Mouse (Mus musculus): ENCODE data around the gene Pear1. TPM values are rescaled to one million over a fixed set of nuclear protein-coding genes. Genes with fewer than 3 reads are reported as not detected.

The Pear1 gene
- polyA plus RNA-seq, 1 experiment from 2014 or later = 21.4 TPM

GRCm38 (mm10) chr3:87833482-87833881, 9.4 kb upstream of the Pear1 start:
- Histone ChIP-seq H3K9me3 (ENCODE audit: low read length) (no peaks in the 10 kb centered on the region), H3K4me2 (replicated peaks; ENCODE audit: low read depth, low read length) (no peak overlapping the region), H3K27me3 (replicated peaks; ENCODE audit: insufficient read depth, low read length) (no peaks in the 10 kb centered on the region), H3K27ac (ENCODE audit: low read length) (no peak overlapping the region), H3K9ac (replicated peaks; ENCODE audit: low read depth) (no peak overlapping the region), H3K36me3 (ENCODE audit: insufficient read depth, low read length) (no peaks in the 10 kb centered on the region), H3K4me3 (ENCODE audit: low read depth, low read length) (no peak overlapping the region), H3K4me1 (ENCODE audit: insufficient read depth, low read depth, low read length) (no peaks in the 10 kb centered on the region)
- TF ChIP-seq CTCF (IDR thresholded peaks at IDR 0.05) (peak; percentile 29), EP300 (IDR thresholded peaks at IDR 0.05) (no peak)
- WGBS = 58% methylated on average over 5 of the region's 5 CpGs
- ATAC-seq = no peak
- DNase-seq (ENCODE audit: low spot score) = no peak

GRCm38 (mm10) chr3:87832109-87832859, 8.2 kb upstream of the Pear1 start:
- 76% methylated on average over 7 of the region's 7 CpGs for WGBS
- H3K27ac ChIP-seq (ENCODE audit: low read length) = no peak overlapping the region
- H3K4me3 ChIP-seq (ENCODE audit: low read depth, low read length) = no peak overlapping the region
- no peak overlapping the region for H3K4me2 ChIP-seq (replicated peaks; ENCODE audit: low read depth, low read length)
- H3K4me1 ChIP-seq (ENCODE audit: insufficient read depth, low read depth, low read length) = no peaks in the 10 kb centered on the region
- ATAC-seq (no peak), DNase-seq (ENCODE audit: low spot score) (no peak)
- no peaks in the 10 kb centered on the region for H3K9me3 ChIP-seq (ENCODE audit: low read length)
- no peak overlapping the region for H3K9ac ChIP-seq (replicated peaks; ENCODE audit: low read depth)
- no peak for TF ChIP-seq EP300 (IDR thresholded peaks at IDR 0.05)
- TF ChIP-seq CTCF (IDR thresholded peaks at IDR 0.05) = no peak
- H3K27me3 ChIP-seq (replicated peaks; ENCODE audit: insufficient read depth, low read length) = no peaks in the 10 kb centered on the region
- no peaks in the 10 kb centered on the region for H3K36me3 ChIP-seq (ENCODE audit: insufficient read depth, low read length)

- Histone ChIP-seq H3K36me3 (ENCODE audit: insufficient read depth, low read length) (no peaks in the 10 kb centered on the region), H3K9ac (replicated peaks; ENCODE audit: low read depth) (no peak overlapping the region), H3K27me3 (replicated peaks; ENCODE audit: insufficient read depth, low read length) (no peaks in the 10 kb centered on the region), H3K4me2 (replicated peaks; ENCODE audit: low read depth, low read length) (no peak overlapping the region), H3K9me3 (ENCODE audit: low read length) (no peaks in the 10 kb centered on the region), H3K4me3 (ENCODE audit: low read depth, low read length) (no peak overlapping the region), H3K4me1 (ENCODE audit: insufficient read depth, low read depth, low read length) (no peaks in the 10 kb centered on the region), H3K27ac (ENCODE audit: low read length) (no peak overlapping the region)
- 47% methylated on average over 10 of the region's 10 CpGs for WGBS
- DNase-seq (ENCODE audit: low spot score) (no peak), ATAC-seq (no peak)
- TF ChIP-seq CTCF (IDR thresholded peaks at IDR 0.05) = no peak
- no peak for TF ChIP-seq EP300 (IDR thresholded peaks at IDR 0.05)
Measured at GRCm38 (mm10) chr3:87829025-87829424, 4.9 kb upstream of the Pear1 start.

- Histone ChIP-seq H3K9ac (replicated peaks; ENCODE audit: low read depth) (no peak overlapping the region), H3K27me3 (replicated peaks; ENCODE audit: insufficient read depth, low read length) (no peaks in the 10 kb centered on the region), H3K9me3 (ENCODE audit: low read length) (no peaks in the 10 kb centered on the region), H3K4me2 (replicated peaks; ENCODE audit: low read depth, low read length) (no peak overlapping the region), H3K4me3 (ENCODE audit: low read depth, low read length) (no peak overlapping the region), H3K27ac (ENCODE audit: low read length) (no peak overlapping the region), H3K4me1 (ENCODE audit: insufficient read depth, low read depth, low read length) (no peaks in the 10 kb centered on the region), H3K36me3 (ENCODE audit: insufficient read depth, low read length) (no peaks in the 10 kb centered on the region)
- no peak for ATAC-seq
- 29% methylated on average over 4 of the region's 4 CpGs for WGBS
- no peak for DNase-seq (ENCODE audit: low spot score)
- TF ChIP-seq EP300 (IDR thresholded peaks at IDR 0.05) (no peak), CTCF (IDR thresholded peaks at IDR 0.05) (no peak)
Measured at GRCm38 (mm10) chr3:87828435-87828834, 4.3 kb upstream of the Pear1 start.

- H3K4me1 ChIP-seq (ENCODE audit: insufficient read depth, low read depth, low read length) = no peaks in the 10 kb centered on the region
- no peaks in the 10 kb centered on the region for H3K36me3 ChIP-seq (ENCODE audit: insufficient read depth, low read length)
- WGBS = 54% methylated on average over 12 of the region's 12 CpGs
- H3K9ac ChIP-seq (replicated peaks; ENCODE audit: low read depth) = no peak overlapping the region
- H3K27me3 ChIP-seq (replicated peaks; ENCODE audit: insufficient read depth, low read length) = 0 out of 2 replicates have a peak, but pooled peaks cover 6% of the 10 kb centered on the region
- no peaks in the 10 kb centered on the region for H3K9me3 ChIP-seq (ENCODE audit: low read length)
- ATAC-seq = no peak
- no peak overlapping the region for H3K4me2 ChIP-seq (replicated peaks; ENCODE audit: low read depth, low read length)
- H3K27ac ChIP-seq (ENCODE audit: low read length) = no peak overlapping the region
- DNase-seq (ENCODE audit: low spot score) = no peak
- no peak for TF ChIP-seq EP300 (IDR thresholded peaks at IDR 0.05)
- no peak for TF ChIP-seq CTCF (IDR thresholded peaks at IDR 0.05)
- no peak overlapping the region for H3K4me3 ChIP-seq (ENCODE audit: low read depth, low read length)
Measured at GRCm38 (mm10) chr3:87818226-87818625, 5.9 kb downstream of the Pear1 start.

GRCm38 (mm10) chr3:87816646-87817093, 7.4 kb downstream of the Pear1 start:
- 6% methylated on average over 12 of the region's 12 CpGs for WGBS
- DNase-seq (ENCODE audit: low spot score) = peak; percentile 80
- H3K9ac ChIP-seq (replicated peaks; ENCODE audit: low read depth) = no peak overlapping the region
- no peaks in the 10 kb centered on the region for H3K9me3 ChIP-seq (ENCODE audit: low read length)
- no peak overlapping the region for H3K4me2 ChIP-seq (replicated peaks; ENCODE audit: low read depth, low read length)
- peak; percentile 67 for ATAC-seq
- H3K27me3 ChIP-seq (replicated peaks; ENCODE audit: insufficient read depth, low read length) = peaks cover 9% of the 10 kb centered on the region; the same call in 1 of the 2 replicates
- no peaks in the 10 kb centered on the region for H3K4me1 ChIP-seq (ENCODE audit: insufficient read depth, low read depth, low read length)
- no peak overlapping the region for H3K4me3 ChIP-seq (ENCODE audit: low read depth, low read length)
- H3K27ac ChIP-seq (ENCODE audit: low read length) = no peak overlapping the region
- H3K36me3 ChIP-seq (ENCODE audit: insufficient read depth, low read length) = no peaks in the 10 kb centered on the region
- TF ChIP-seq EP300 (IDR thresholded peaks at IDR 0.05) = no peak
- TF ChIP-seq CTCF (IDR thresholded peaks at IDR 0.05) = peak; percentile 97

Data from lung, postnatal 0 days (tissue).